Mouse (Mus musculus) bone marrow, adult 2 months (tissue): ENCODE measurements at regions not wholly inside any gene's neighbourhood (a gene's known extent, or its start where the extent isn't known, plus 50 kb on each side); places are given as distances from the start of the nearest gene placed in this dataset.

Source experiments
- H3K27ac ChIP-seq: fragments of 200-500 bp; 2 replicates; pipeline ENCODE4 v1.5.1; 2012; ENCODE audit warnings: low read depth, mild to moderate bottlenecking, control low read depth, inconsistent platforms, low read length; ENCODE audit not compliant: control insufficient read depth, poor library complexity, insufficient read depth
- H3K4me1 ChIP-seq: fragments of 200-500 bp; 2 replicates; pipeline ENCODE4 v1.6.1; 2011; ENCODE audit warnings: low read length; ENCODE audit not compliant: control insufficient read depth, insufficient read depth
- H3K4me3 ChIP-seq: fragments of 200-500 bp; replicated peaks from 2 replicates; pipeline ENCODE3; 2011; ENCODE audit warnings: mild to moderate bottlenecking, low read depth, low read length, control low read depth; ENCODE audit not compliant: control insufficient read depth
- CTCF ChIP-seq: fragments of 200-500 bp; IDR thresholded peaks from 2 replicates; pipeline ENCODE4 v1.5.1; 2011; ENCODE audit warnings: low read length, control low read depth; ENCODE audit not compliant: control insufficient read depth, insufficient read depth
- POLR2A ChIP-seq: fragments of 200-500 bp; IDR thresholded peaks from 2 replicates; pipeline ENCODE4 v1.6.1; 2011; ENCODE audit warnings: low read depth, mild to moderate bottlenecking, control low read depth, low read length, borderline replicate concordance; ENCODE audit not compliant: control insufficient read depth
- WGBS: fragments of 180-500 bp; shearing (Covaris S2); methylation state at CpG from one replicate; pipeline ENCODE4 v1.1.7; 2018; 5-methylcytosine and 5-hydroxymethylcytosine counted together

GRCm38 (mm10) chr10:119006866-119007575 is 137.0 kb upstream of the Dyrk2 start:
- Histone ChIP-seq H3K4me3 (no peak overlapping the region), H3K4me1 (no peaks in the 10 kb centered on the region; the same call in none of the 2 replicates), H3K27ac (no peak overlapping the region)
- 83% methylated on average over 19 of the region's 19 CpGs for WGBS
- TF ChIP-seq CTCF = no peak
- TF ChIP-seq POLR2A = no peak

- Histone ChIP-seq H3K27ac (no peak overlapping the region), H3K4me3 (no peak overlapping the region), H3K4me1 (no peaks in the 10 kb centered on the region; the same call in 1 of the 2 replicates)
- TF ChIP-seq CTCF (no peak), POLR2A (no peak)
- WGBS = 36% methylated on average over 8 of the region's 8 CpGs
Observed at GRCm38 (mm10) chr10:119005491-119005890, 135.5 kb upstream of the Dyrk2 start.

GRCm38 (mm10) chr10:119004426-119004825 is 134.4 kb upstream of the Dyrk2 start:
- no peak for TF ChIP-seq CTCF
- no peak for TF ChIP-seq POLR2A
- Histone ChIP-seq H3K4me3 (no peak overlapping the region), H3K27ac (no peak overlapping the region), H3K4me1 (no peaks in the 10 kb centered on the region)
- WGBS = 85% methylated on average over 11 of the region's 11 CpGs

GRCm38 (mm10) chr10:119003839-119004238 is 133.8 kb upstream of the Dyrk2 start:
- no peak for TF ChIP-seq CTCF
- TF ChIP-seq POLR2A = no peak
- Histone ChIP-seq H3K27ac (no peak overlapping the region), H3K4me3 (no peak overlapping the region), H3K4me1 (no peaks in the 10 kb centered on the region)
- WGBS = 39% methylated on average over 5 of the region's 5 CpGs

- WGBS = 74% methylated on average over 2 of the region's 2 CpGs
- TF ChIP-seq CTCF (no peak), POLR2A (no peak)
- H3K4me3 ChIP-seq = no peak overlapping the region
- no peaks in the 10 kb centered on the region for H3K4me1 ChIP-seq
- H3K27ac ChIP-seq = no peak overlapping the region
Observed at GRCm38 (mm10) chr10:119003042-119003441, 133.0 kb upstream of the Dyrk2 start.

GRCm38 (mm10) chr10:119001895-119002294 is 131.9 kb upstream of the Dyrk2 start:
- WGBS = 78% methylated on average over 7 of the region's 7 CpGs
- Histone ChIP-seq H3K4me3 (no peak overlapping the region), H3K27ac (no peak overlapping the region), H3K4me1 (no peaks in the 10 kb centered on the region)
- TF ChIP-seq POLR2A (no peak), CTCF (no peak)

- no peak for TF ChIP-seq CTCF
- TF ChIP-seq POLR2A = no peak
- Histone ChIP-seq H3K27ac (no peak overlapping the region), H3K4me3 (no peak overlapping the region), H3K4me1 (no peaks in the 10 kb centered on the region)
- WGBS = 73% methylated on average over 17 of the region's 17 CpGs
Observed at GRCm38 (mm10) chr10:119001000-119001780, 131.2 kb upstream of the Dyrk2 start.

GRCm38 (mm10) chr10:118998966-118999365 is 129.0 kb upstream of the Dyrk2 start:
- H3K27ac ChIP-seq = no peak overlapping the region
- TF ChIP-seq CTCF (no peak), POLR2A (no peak)
- no peak overlapping the region for H3K4me3 ChIP-seq
- H3K4me1 ChIP-seq = no peaks in the 10 kb centered on the region
- WGBS = 82% methylated on average over 6 of the region's 6 CpGs

GRCm38 (mm10) chr10:118997034-118997433 is 127.0 kb upstream of the Dyrk2 start:
- Histone ChIP-seq H3K4me3 (no peak overlapping the region), H3K4me1 (no peaks in the 10 kb centered on the region), H3K27ac (no peak overlapping the region)
- TF ChIP-seq CTCF = no peak
- 81% methylated on average over 2 of the region's 2 CpGs for WGBS
